Mouse (Mus musculus) embryonic fibroblast, embryonic 13.5 days (primary cell): Measurements from ENCODE around the gene Foxred2. TPM values are rescaled to one million over a fixed set of nuclear protein-coding genes. Genes with fewer than 3 reads are reported as not detected.

Experiments used
- H3K27ac ChIP-seq: 2 replicates; pipeline ENCODE4 v1.5.1; 2012; ENCODE audit warnings: low read length, control low read depth, inconsistent platforms; ENCODE audit not compliant: insufficient read depth
- H3K4me1 ChIP-seq: 2 replicates; pipeline ENCODE4 v1.6.1; 2011; ENCODE audit warnings: low read length; ENCODE audit not compliant: control insufficient read depth, insufficient read depth
- H3K4me3 ChIP-seq: 2 replicates; pipeline ENCODE4 v1.5.1; 2011; ENCODE audit warnings: mild to moderate bottlenecking, control low read depth, low read length; ENCODE audit not compliant: insufficient read depth
- CTCF ChIP-seq: IDR thresholded peaks from 2 replicates; pipeline ENCODE4 v1.5.1; 2011; ENCODE audit warnings: mild to moderate bottlenecking, control low read depth, low read length, moderate library complexity, borderline replicate concordance; ENCODE audit not compliant: insufficient read depth
- POLR2A ChIP-seq: IDR thresholded peaks from 2 replicates; pipeline ENCODE4 v1.6.1; 2011; ENCODE audit warnings: low read depth, mild to moderate bottlenecking, control low read depth, low read length, moderate library complexity
- polyA plus RNA-seq: library from polyadenylated mRNA; stranded (reverse); fragments of >200 nt; gene quantifications from 2 replicates; pipeline ENCODE4 v1.2.4, GENCODE M21; 2011; ENCODE audit warnings: low read depth; ENCODE audit not compliant: missing spikeins, insufficient read length

Foxred2 gene
- polyA plus RNA-seq, 1 experiment: 3.9 TPM

- no peaks in the 10 kb centered on the region for H3K4me1 ChIP-seq
- TF ChIP-seq CTCF (no peak), POLR2A (no peak)
- H3K27ac ChIP-seq: no peak overlapping the region
- no peak overlapping the region for H3K4me3 ChIP-seq
Measured at GRCm38 (mm10) chr15:77922710-77923109, 33.8 kb downstream of the Foxred2 start.

GRCm38 (mm10) chr15:77921636-77922035, 34.9 kb downstream of the Foxred2 start:
- Histone ChIP-seq H3K27ac (no peak overlapping the region), H3K4me3 (no peak overlapping the region), H3K4me1 (peaks cover 3% of the 10 kb centered on the region; the same call in 1 of the 2 replicates)
- TF ChIP-seq CTCF (no peak), POLR2A (no peak)

GRCm38 (mm10) chr15:77920511-77921462, 35.7 kb downstream of the Foxred2 start:
- peaks cover 3% of the 10 kb centered on the region; the same call in 1 of the 2 replicates for H3K4me1 ChIP-seq
- TF ChIP-seq POLR2A (no peak), CTCF (peak; percentile 36; the same call in 1 of the 2 replicates)
- H3K27ac ChIP-seq: peak overlapping the region; percentile 24; the same call in 1 of the 2 replicates
- no peak overlapping the region for H3K4me3 ChIP-seq

GRCm38 (mm10) chr15:77919441-77919840, 37.1 kb downstream of the Foxred2 start:
- Histone ChIP-seq H3K4me1 (peaks cover 3% of the 10 kb centered on the region; the same call in 1 of the 2 replicates), H3K4me3 (no peak overlapping the region), H3K27ac (no peak overlapping the region)
- no peak for TF ChIP-seq POLR2A
- TF ChIP-seq CTCF: no peak

- Histone ChIP-seq H3K4me3 (no peak overlapping the region), H3K4me1 (peaks cover 6% of the 10 kb centered on the region; the same call in 1 of the 2 replicates), H3K27ac (no peak overlapping the region; the same call in 1 of the 2 replicates)
- TF ChIP-seq POLR2A (no peak), CTCF (peak; percentile 78; the same call in 1 of the 2 replicates)
Measured at GRCm38 (mm10) chr15:77916851-77917544, 39.5 kb downstream of the Foxred2 start.

GRCm38 (mm10) chr15:77915287-77915686, 41.2 kb downstream of the Foxred2 start:
- TF ChIP-seq POLR2A: no peak
- no peak for TF ChIP-seq CTCF
- H3K4me1 ChIP-seq: peaks cover 15% of the 10 kb centered on the region
- H3K27ac ChIP-seq: no peak overlapping the region

GRCm38 (mm10) chr15:77914507-77914906, 42.0 kb downstream of the Foxred2 start:
- no peak overlapping the region for H3K27ac ChIP-seq
- peaks cover 15% of the 10 kb centered on the region for H3K4me1 ChIP-seq
- TF ChIP-seq CTCF: no peak
- TF ChIP-seq POLR2A: no peak
- H3K4me3 ChIP-seq: no peak overlapping the region

More at GRCm38 (mm10) chr15:77915287-77915686, 41.2 kb downstream of the Foxred2 start:
- H3K4me3 ChIP-seq: no peak overlapping the region

GRCm38 (mm10) chr15:77913054-77913453, 43.5 kb downstream of the Foxred2 start:
- TF ChIP-seq POLR2A (no peak), CTCF (no peak)
- Histone ChIP-seq H3K4me3 (no peak overlapping the region), H3K4me1 (peaks cover 15% of the 10 kb centered on the region), H3K27ac (no peak overlapping the region)

GRCm38 (mm10) chr15:77912585-77912984, 43.9 kb downstream of the Foxred2 start:
- no peak for TF ChIP-seq CTCF
- TF ChIP-seq POLR2A: no peak
- Histone ChIP-seq H3K4me3 (no peak overlapping the region), H3K4me1 (peaks cover 15% of the 10 kb centered on the region), H3K27ac (no peak overlapping the region)
